Mouse (Mus musculus) urinary bladder, postnatal 36 days (tissue): ENCODE measurements around the gene Rpl37a.

Experiments used
- DNase-seq, 2 experiments: peaks; one replicate each; pipeline ENCODE4 v3.0.0; 2022; ENCODE audit warnings: low spot score in 2 of 2, mixed read lengths in 1 of 2

Gene Rpl37a

DNA sequence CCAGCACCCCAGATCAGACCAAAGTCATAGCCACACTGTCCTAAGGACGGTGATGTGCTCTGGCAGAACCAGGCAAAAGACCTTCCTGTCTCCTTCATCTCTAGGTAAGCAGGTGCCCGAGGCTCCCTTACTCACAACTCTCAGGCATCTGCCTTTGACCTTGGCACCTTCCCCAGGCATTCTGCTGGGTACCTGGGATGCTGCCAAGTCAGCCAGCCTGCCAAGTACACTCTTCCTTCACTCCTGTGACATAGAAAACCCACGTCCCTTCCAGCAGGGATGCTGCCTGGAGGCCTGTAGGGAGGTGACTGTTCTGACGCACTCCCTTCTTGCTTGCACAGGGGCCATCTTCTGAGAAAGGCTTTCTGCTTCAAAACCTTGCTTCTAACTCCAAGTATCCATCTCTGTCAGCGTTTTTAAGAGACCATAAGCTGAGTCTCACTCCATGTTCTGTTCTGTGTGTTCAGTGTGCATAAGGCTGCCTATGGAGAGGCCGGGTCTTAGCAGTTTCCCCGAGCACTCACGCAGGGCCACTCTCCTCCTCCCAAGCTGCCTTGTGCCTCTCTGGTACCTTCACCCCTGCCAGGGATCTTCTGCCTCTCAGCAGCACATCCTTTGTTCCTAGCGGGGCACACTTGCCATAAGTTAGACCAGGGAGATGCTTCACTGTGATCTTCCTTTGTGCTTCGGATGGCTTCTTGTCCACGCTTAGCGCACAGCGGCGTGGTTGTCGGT is 28.0 kb downstream of the Rpl37a start:
- DNase-seq = no peak

DNA sequence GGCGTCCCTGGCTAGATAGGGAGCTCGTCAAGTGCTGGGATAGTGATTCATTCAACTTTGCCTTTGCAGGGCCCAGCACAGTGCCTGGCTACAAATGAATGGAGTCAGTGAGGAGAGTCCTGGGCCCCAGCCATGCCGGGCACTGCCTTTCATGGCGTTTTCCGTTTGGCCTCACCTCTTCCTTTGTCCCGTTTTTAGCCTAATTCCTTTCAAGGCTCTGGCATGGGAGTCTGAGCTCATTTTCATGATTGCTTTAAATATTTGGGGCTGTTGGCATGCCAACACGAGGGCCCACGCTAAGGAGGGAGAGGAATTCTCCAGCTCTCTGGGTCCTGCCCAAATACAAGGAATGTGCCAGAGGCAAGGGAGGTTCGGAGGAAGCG is 28.6 kb downstream of the Rpl37a start:
- no peak for DNase-seq

DNA sequence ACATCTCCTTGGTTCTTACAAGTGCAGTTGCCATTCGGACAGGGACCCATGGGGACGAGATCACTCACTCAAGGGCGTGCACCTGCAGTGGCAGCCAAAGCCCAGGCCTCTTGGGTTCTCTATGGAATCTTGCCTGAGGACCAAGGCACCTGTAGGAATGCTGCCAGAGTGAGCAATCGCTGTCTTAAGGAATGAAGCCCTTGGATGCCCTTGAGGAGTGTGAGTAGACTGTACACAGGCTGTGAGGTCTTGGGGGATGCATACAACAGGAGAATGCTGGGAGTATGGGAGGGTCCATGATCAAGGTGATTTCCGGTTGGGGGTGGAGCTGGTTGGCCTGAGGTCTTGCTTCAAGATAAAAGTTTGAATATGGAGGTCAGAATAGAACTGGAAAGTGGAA is 30.3 kb downstream of the Rpl37a start:
- DNase-seq = no peak

DNA sequence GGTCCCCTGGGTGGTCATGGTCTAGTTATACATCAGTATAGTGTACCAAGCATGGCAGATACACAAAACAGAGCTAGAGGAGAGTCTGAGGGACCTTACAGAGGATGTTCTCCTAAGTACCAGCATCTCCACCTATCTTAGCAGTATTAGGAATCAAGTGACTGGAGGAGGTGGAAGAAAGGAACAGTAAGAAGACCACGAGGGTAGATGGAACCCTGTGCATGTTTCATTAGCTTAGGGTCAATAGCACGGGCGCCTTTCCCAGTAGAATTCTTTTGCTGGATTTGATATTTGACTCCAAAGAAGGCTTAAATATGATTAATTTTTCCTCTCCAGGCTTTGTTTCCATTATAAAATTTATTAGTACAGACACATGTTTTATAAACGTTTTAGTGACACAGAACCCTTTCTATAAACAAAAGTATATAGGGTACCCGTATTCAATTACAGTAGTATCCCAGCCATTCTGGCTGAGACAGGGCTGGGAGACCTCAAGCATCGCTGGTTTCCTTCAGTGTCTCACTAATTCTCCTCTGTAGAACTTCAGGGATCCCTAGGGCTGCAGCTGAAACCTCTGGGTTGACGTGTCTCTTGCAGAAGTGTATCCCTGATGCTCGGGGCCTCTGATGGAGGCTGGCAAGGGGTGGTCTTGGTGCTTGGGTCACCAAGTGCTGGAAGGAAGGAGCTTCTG is 33.9 kb downstream of the Rpl37a start:
- DNase-seq = no peak

DNA sequence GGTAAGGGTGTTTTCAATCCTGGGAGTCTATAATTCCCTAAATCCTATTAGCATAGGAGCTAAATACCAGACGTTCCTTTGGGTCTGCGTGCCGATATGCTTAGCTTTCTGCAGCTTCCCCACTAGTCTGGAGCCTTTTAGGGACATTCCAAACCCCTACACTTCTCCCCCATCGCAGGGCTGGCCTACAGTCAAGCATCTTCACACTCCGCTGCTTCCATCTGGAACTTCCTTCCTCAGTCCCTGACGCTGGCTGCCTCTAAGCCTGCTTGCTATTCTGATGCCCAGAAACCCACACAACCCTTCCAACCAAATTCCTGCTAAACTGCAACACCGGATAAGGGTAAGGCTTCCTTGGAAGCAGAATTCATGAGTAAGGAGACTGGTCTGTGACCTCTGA is 35.3 kb downstream of the Rpl37a start:
- DNase-seq = no peak

DNA sequence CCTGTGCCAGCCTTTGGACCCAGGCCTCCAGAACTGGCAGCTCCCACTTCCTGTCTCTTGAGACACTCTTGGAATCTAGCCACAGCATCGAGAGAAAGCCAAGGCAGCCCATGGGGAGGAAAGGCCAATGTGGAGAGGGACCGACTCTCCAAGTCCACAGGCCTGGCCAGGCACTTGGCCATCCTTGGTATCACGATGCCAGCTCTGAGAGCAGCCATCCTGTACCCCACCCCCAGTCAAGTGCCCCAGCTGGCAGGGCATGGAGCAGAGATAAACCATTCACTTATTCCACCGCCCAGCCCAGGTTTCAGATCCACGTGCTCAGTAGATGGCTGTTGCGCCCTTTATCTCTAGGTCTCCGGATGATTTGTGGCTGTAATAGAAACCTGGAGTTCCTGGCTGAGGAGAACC is 40.3 kb downstream of the Rpl37a start:
- DNase-seq = peak in 1 of 2 experiments; percentile 46

DNA sequence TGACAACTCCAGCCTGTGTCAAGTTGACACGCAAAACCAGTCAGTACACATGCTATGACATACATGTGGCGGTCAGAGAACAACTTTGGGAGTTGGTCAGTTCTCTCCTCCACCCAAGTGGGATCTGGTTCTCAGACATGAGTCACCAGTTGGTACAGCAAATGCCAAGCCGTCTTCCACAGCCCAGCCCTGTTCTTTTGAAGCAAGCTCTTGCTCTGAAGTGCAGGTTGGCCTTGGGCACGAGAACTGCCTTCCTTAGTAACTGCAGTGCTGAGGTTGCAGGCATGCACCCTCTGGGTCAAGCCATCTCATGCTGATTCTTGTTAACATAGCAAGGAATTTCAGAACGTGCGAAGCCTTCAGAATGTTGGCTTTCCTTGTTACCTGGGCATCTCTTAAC is 42.1 kb downstream of the Rpl37a start:
- no peak for DNase-seq

DNA sequence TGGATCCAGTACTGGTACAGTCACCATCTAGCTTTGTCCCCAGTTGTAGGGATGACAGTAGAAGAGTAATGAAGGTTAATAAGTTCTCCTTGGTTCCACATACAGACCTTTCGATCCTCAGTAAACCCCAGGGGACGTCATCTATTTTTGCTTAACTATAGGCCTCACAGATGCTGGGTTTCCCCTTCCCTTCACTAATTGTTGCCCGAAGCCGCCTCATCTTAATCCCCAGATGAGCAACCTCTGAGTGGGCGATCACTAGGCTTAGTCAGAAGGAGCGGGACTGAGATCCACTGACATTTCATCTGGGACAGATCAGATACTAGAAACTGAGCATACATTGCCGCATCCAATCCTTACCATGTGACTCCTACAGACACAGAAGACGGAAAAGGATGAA is 44.1 kb downstream of the Rpl37a start:
- DNase-seq = no peak

DNA sequence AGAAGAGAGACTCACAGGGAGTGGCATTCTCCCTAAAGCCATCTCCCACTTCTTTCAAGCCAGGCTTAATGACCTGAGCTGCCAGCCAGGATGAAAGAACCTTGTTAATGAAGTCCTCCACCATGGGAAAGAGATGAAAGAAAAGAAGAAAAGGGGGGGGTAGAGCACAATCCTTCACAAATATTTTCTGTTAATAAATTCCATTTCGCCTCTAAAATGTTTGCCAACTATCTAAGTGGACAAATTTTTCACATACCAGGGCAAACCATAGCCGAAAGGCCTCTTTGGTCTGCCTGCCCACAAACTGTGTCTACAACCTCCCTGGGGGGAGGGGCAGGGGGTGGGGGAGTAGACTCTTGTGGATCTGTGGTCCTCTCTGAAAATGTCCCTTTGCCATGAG is 44.7 kb downstream of the Rpl37a start:
- no peak for DNase-seq

DNA sequence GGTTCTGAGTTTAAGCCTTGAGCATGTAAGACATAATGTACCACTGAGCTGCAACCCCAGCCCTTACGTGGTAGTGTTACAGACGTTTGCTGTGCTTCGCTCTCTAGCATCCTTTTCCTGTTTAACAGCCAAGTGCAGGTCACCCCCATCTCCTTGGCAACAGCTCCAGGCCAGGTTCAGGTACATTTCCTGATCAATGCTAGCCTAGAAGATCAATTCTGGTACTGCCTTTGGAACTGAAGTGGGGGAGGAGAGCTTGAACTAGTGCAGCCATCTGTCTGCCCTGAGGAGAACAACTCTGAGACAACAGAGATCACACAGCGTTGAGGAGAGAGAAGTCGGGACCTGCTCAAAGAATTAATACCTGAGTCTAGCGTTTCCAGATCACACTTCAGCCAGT is 48.7 kb downstream of the Rpl37a start:
- DNase-seq = no peak
